Mouse (Mus musculus) CH12.LX (cell line): ENCODE measurements at regions not wholly inside any gene's neighbourhood (a gene's known extent, or its start where the extent isn't known, plus 50 kb on each side); places are given as distances from the start of the nearest gene placed in this dataset.

ENCODE experiments used
- DNase-seq: peaks from one replicate; pipeline ENCODE4 v3.0.0-alpha.2; 2013; ENCODE audit errors: extremely low read depth
- H3K27ac ChIP-seq: 2 replicates; pipeline ENCODE4 v1.5.1; 2012; ENCODE audit warnings: low read depth, mild to moderate bottlenecking, control low read depth, moderate library complexity; ENCODE audit not compliant: insufficient read depth
- H3K27me3 ChIP-seq: replicated peaks from 2 replicates; pipeline ENCODE3; 2012; ENCODE audit warnings: inconsistent platforms
- H3K36me3 ChIP-seq, 2 experiments: replicated peaks in 1 of 2; 2 replicates each; pipeline versions ENCODE3 to v1.6.1; 2012; ENCODE audit warnings: inconsistent platforms in 1 of 2, low read length in 1 of 2, mild to moderate bottlenecking in 1 of 2, mixed read lengths in 1 of 2, moderate library complexity in 1 of 2; ENCODE audit not compliant: control insufficient read depth in 1 of 2, insufficient read depth in 1 of 2
- H3K4me1 ChIP-seq, 2 experiments: 2 replicates each; pipeline ENCODE4 v1.6.1; 2012; ENCODE audit warnings: inconsistent platforms in 1 of 2, moderate library complexity in 1 of 2; ENCODE audit not compliant: insufficient read depth in 2 of 2, control insufficient read depth in 1 of 2
- H3K4me2 ChIP-seq: 2 replicates; pipeline ENCODE4 v1.6.1; 2012; ENCODE audit warnings: low read depth, mild to moderate bottlenecking, control low read depth; ENCODE audit not compliant: poor library complexity, insufficient read depth, severe bottlenecking
- H3K4me3 ChIP-seq, 3 experiments: fragments of 150-350 bp in 1 of 3; sonication (generic) in 1 of 3; replicated peaks in 1 of 3; 2 replicates each; pipeline versions ENCODE3 to v1.5.1; 2011 to 2012; ENCODE audit warnings: low read depth in 2 of 3, low read length in 2 of 3, mild to moderate bottlenecking in 2 of 3, moderate library complexity in 2 of 3, control low read depth in 1 of 3, improper control_type of control experiment in 1 of 3, inconsistent platforms in 1 of 3, mixed read lengths in 1 of 3; ENCODE audit not compliant: poor library complexity in 1 of 3
- H3K79me2 ChIP-seq: replicated peaks from 2 replicates; pipeline ENCODE4 v1.6.1; 2012; ENCODE audit warnings: mild to moderate bottlenecking, moderate library complexity; ENCODE audit not compliant: control insufficient read depth, poor library complexity, insufficient read depth, severe bottlenecking; ENCODE audit errors: extremely low read depth
- H3K9ac ChIP-seq: 2 replicates; pipeline ENCODE4 v1.6.1; 2012; ENCODE audit warnings: low read depth, mild to moderate bottlenecking, control low read depth, moderate library complexity; ENCODE audit not compliant: insufficient read depth
- H3K9me3 ChIP-seq: replicated peaks from 2 replicates; pipeline ENCODE3; 2012; ENCODE audit warnings: low read length, inconsistent platforms, mixed read lengths
- CHD2 ChIP-seq: IDR thresholded peaks from 2 replicates; pipeline ENCODE4 v1.6.1; 2011; ENCODE audit warnings: low read length, improper control_type of control experiment
- CTCF ChIP-seq, 2 experiments: IDR thresholded peaks in 1 of 2; conservative IDR thresholded peaks in 1 of 2; 2 replicates each; pipeline ENCODE4 v1.5.1; 2011 to 2012; ENCODE audit warnings: low read depth in 2 of 2, low read length in 2 of 2, improper control_type of control experiment in 1 of 2, inconsistent platforms in 1 of 2, mild to moderate bottlenecking in 1 of 2, moderate library complexity in 1 of 2
- E2F4 ChIP-seq: IDR thresholded peaks from 2 replicates; pipeline ENCODE4 v1.6.1; 2011; ENCODE audit warnings: low read depth, low read length, improper control_type of control experiment; ENCODE audit not compliant: insufficient replicate concordance
- ETS1 ChIP-seq: conservative IDR thresholded peaks from 2 replicates; pipeline ENCODE4 v1.6.1; 2012; ENCODE audit warnings: low read depth, mild to moderate bottlenecking, inconsistent platforms, low read length, improper control_type of control experiment, moderate library complexity
- MAFK ChIP-seq: IDR thresholded peaks from 2 replicates; pipeline ENCODE4 v1.6.1; 2011; ENCODE audit warnings: low read length, improper control_type of control experiment; ENCODE audit not compliant: insufficient replicate concordance
- MAZ ChIP-seq: IDR thresholded peaks from 2 replicates; pipeline ENCODE4 v1.6.1; 2012; ENCODE audit warnings: low read depth, mild to moderate bottlenecking, inconsistent platforms, low read length, improper control_type of control experiment, moderate library complexity
- MEF2A ChIP-seq: IDR thresholded peaks from 2 replicates; pipeline ENCODE4 v1.6.1; 2014; ENCODE audit warnings: low read depth, mild to moderate bottlenecking, inconsistent platforms, low read length, improper control_type of control experiment, borderline replicate concordance
- MXI1 ChIP-seq: IDR thresholded peaks from 2 replicates; pipeline ENCODE4 v1.6.1; 2011; ENCODE audit warnings: mild to moderate bottlenecking, low read depth, low read length, improper control_type of control experiment
- PAX5 ChIP-seq: IDR thresholded peaks from 2 replicates; pipeline ENCODE4 v1.6.1; 2012; ENCODE audit warnings: low read length, inconsistent platforms, mixed read lengths
- SMC3 ChIP-seq: IDR thresholded peaks from 2 replicates; pipeline ENCODE4 v1.6.1; 2011; ENCODE audit warnings: low read depth, low read length, improper control_type of control experiment
- TBP ChIP-seq: conservative IDR thresholded peaks from 2 replicates; pipeline ENCODE4 v1.6.1; 2011; ENCODE audit warnings: low read depth, low read length, improper control_type of control experiment
- USF1 ChIP-seq: IDR thresholded peaks from 2 replicates; pipeline ENCODE4 v1.6.1; 2014; ENCODE audit warnings: low read depth, mild to moderate bottlenecking, inconsistent platforms, low read length, improper control_type of control experiment
- ZNF384 ChIP-seq: IDR thresholded peaks from 2 replicates; pipeline ENCODE4 v1.6.1; 2012; ENCODE audit warnings: low read depth, low read length, improper control_type of control experiment, inconsistent platforms
- dilution Hi-C: fragments of 300-500 bp; cut with MboI; formaldehyde crosslinking; loops from 2 replicates; pipeline ENCODE4 v1.14.3; 2020; ENCODE audit warnings: low sequenced_read_pairs; ENCODE audit not compliant: extremely low pct_unique_long_range_greater_than_20kb, extremely low pct_ligation_motif_present
- in situ Hi-C: fragments of 300-500 bp; cut with MboI; formaldehyde crosslinking; loops from 3 replicates; pipeline ENCODE4 v1.14.3; 2019; ENCODE audit warnings: low sequenced_read_pairs, low pct_ligation_motif_present, low pct_unique_long_range_greater_than_20kb, mixed read lengths

- in situ Hi-C loops = no loop called here
- no peaks in the 10 kb centered on the region for H3K27me3 ChIP-seq
- no peak overlapping the region for H3K4me2 ChIP-seq
- H3K9me3 ChIP-seq = peaks cover 47% of the 10 kb centered on the region
- no peak overlapping the region for H3K27ac ChIP-seq
- H3K4me1 ChIP-seq = no peaks in the 10 kb centered on the region
- H3K9ac ChIP-seq = no peak overlapping the region
- TF ChIP-seq CHD2 = no peak
- TF ChIP-seq PAX5 = no peak
- TF ChIP-seq MAZ = no peak
- no peak for TF ChIP-seq MEF2A
- TF ChIP-seq TBP = no peak
- TF ChIP-seq E2F4 = no peak
- no peak for TF ChIP-seq CTCF (conservative IDR thresholded peaks at IDR 0.05 in 1 of 2, IDR thresholded peaks at IDR 0.05 in 1 of 2; ENCODE audit: low read depth in 2 of 2, low read length in 2 of 2)
- no peak for TF ChIP-seq ETS1
- H3K36me3 ChIP-seq = no peaks in the 10 kb centered on the region
- DNase-seq = no peak
- dilution Hi-C loops = no loop called here
- H3K79me2 ChIP-seq = no peaks in the 10 kb centered on the region
- no peak overlapping the region for H3K4me3 ChIP-seq
These were observed 119.2 kb upstream of the Sox14 start for GRCm38 (mm10) chr9:99995204-99995603.

GRCm38 (mm10) chr9:99994285-99995144, 118.5 kb upstream of the Sox14 start:
- Histone ChIP-seq H3K9me3 (peaks cover 49% of the 10 kb centered on the region), H3K9ac (no peak overlapping the region), H3K4me2 (no peak overlapping the region), H3K27ac (no peak overlapping the region), H3K4me1 (no peaks in the 10 kb centered on the region), H3K79me2 (no peaks in the 10 kb centered on the region), H3K27me3 (no peaks in the 10 kb centered on the region), H3K4me3 (no peak overlapping the region), H3K36me3 (no peaks in the 10 kb centered on the region)
- TF ChIP-seq MAFK = no peak
- no peak for TF ChIP-seq SMC3
- no peak for TF ChIP-seq ZNF384
- no peak for TF ChIP-seq TBP
- no peak for TF ChIP-seq MXI1
- no peak for TF ChIP-seq MAZ
- no peak for TF ChIP-seq USF1
- no peak for TF ChIP-seq ETS1
- dilution Hi-C loops (no loop called here), in situ Hi-C loops (no loop called here)
- DNase-seq = no peak
